Mouse (Mus musculus): ENCODE results near the gene Nicn1. TPM values are rescaled to one million over a fixed set of nuclear protein-coding genes. Genes with fewer than 3 reads are reported as not detected.

Nicn1 gene
- total and polyA plus RNA-seq, 3 experiments: 7.4 to 12.9 (median 9.7) TPM

DNA sequence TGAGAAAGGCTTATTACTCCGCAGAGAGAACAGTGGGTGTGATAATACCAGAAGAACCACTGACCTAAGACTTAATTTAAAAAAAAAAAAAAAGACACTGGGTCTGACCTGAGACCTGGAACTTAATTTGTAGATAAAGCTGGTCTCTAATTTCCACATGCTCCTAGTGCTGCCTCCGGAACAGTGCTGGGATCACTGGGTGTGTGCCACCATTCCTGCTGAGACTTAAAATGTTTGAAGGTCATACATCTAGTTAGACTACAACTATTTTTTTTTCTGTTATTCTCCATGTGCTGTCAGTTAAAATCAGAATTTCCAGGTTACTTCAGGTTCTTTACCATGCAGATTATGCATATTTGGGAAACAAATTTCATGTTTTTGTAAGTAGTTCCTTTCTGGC lies 17.9 kb downstream of the Nicn1 start:
- H3K9ac ChIP-seq (ENCODE audit: insufficient read depth, low read depth): peak overlapping the region; percentile 78
- peak overlapping the region; percentile 57 to 76 (median 71) for H3K4me3 ChIP-seq (replicated peaks in 1 of 3; ENCODE audit: low read depth in 2 of 3, low read length in 2 of 3, poor library complexity in 1 of 3)
- H3K4me1 ChIP-seq (ENCODE audit: control insufficient read depth in 1 of 2, insufficient read depth in 2 of 2): peaks cover 5 to 59% of the 10 kb centered on the region in 2 experiments; a peak in 3 of 4 replicates
- H3K27me3 ChIP-seq (replicated peaks): no peaks in the 10 kb centered on the region
- DNase-seq (ENCODE audit: extremely low read depth): no peak
- H3K27ac ChIP-seq (ENCODE audit: insufficient read depth, low read depth): no peak overlapping the region
- TF ChIP-seq MXI1 (IDR thresholded peaks at IDR 0.05; ENCODE audit: low read depth, low read length) (no peak), CTCF (conservative IDR thresholded peaks at IDR 0.05 in 1 of 2, IDR thresholded peaks at IDR 0.05 in 1 of 2; ENCODE audit: low read depth in 2 of 2, low read length in 2 of 2) (no peak), TCF12 (IDR thresholded peaks at IDR 0.05; ENCODE audit: low read depth, low read length) (no peak), ZMIZ1 (IDR thresholded peaks at IDR 0.05; ENCODE audit: low read depth, low read length) (no peak), MEF2A (IDR thresholded peaks at IDR 0.05; ENCODE audit: borderline replicate concordance, low read depth, low read length) (no peak), NELFE (IDR thresholded peaks at IDR 0.05; ENCODE audit: low read depth, low read length) (no peak), IRF4 (IDR thresholded peaks at IDR 0.05; ENCODE audit: low read depth, low read length) (no peak), RCOR1 (conservative IDR thresholded peaks at IDR 0.05; ENCODE audit: low read depth, low read length) (no peak), CHD1 (IDR thresholded peaks at IDR 0.05; ENCODE audit: low read depth, low read length) (no peak), ETS1 (conservative IDR thresholded peaks at IDR 0.05; ENCODE audit: low read depth, low read length) (no peak), E2F4 (IDR thresholded peaks at IDR 0.05; ENCODE audit: insufficient replicate concordance, low read depth, low read length) (no peak)
- H3K79me2 ChIP-seq (replicated peaks; ENCODE audit: control insufficient read depth, extremely low read depth, insufficient read depth, poor library complexity, severe bottlenecking): peaks cover 58% of the 10 kb centered on the region
- no peaks in the 10 kb centered on the region for H3K9me3 ChIP-seq (replicated peaks; ENCODE audit: low read length)
- H3K4me2 ChIP-seq (ENCODE audit: insufficient read depth, low read depth, poor library complexity, severe bottlenecking): peak overlapping the region; percentile 97
- dilution Hi-C loops (cut with MboI; ENCODE audit: extremely low pct_ligation_motif_present, extremely low pct_unique_long_range_greater_than_20kb, low sequenced_read_pairs): no loop called here
- H3K36me3 ChIP-seq (replicated peaks in 1 of 2; ENCODE audit: control insufficient read depth in 1 of 2, insufficient read depth in 1 of 2, low read length in 1 of 2): peaks cover 7 to 32% of the 10 kb centered on the region in 2 experiments
- in situ Hi-C loops (cut with MboI; ENCODE audit: low pct_ligation_motif_present, low pct_unique_long_range_greater_than_20kb, low sequenced_read_pairs): no loop called here

DNA sequence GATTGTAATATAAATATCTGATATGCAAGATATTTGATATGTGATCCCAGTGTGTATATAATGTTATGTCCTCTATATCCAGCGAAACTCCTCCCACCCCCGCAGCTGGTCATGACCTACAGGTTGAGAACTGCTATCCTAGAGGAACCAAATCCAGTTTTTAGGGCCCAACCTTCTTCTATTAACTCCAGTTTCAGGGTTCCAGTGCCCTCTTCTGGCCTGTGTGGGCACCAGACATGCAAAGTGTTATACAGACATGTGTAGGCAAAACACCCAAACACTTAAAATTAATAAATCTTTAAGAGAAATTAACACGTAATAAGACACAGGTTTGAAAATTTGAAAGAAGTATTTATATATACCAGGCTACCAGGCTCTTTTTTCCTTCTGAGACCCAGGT lies 27.3 kb downstream of the Nicn1 start:
- no peak for DNase-seq (ENCODE audit: extremely low read depth)
- in situ Hi-C loops (cut with MboI; ENCODE audit: low pct_ligation_motif_present, low pct_unique_long_range_greater_than_20kb, low sequenced_read_pairs): no loop called here
- H3K4me2 ChIP-seq (ENCODE audit: insufficient read depth, low read depth, poor library complexity, severe bottlenecking): no peak overlapping the region
- H3K27ac ChIP-seq (ENCODE audit: insufficient read depth, low read depth): no peak overlapping the region
- peaks cover 34 to 65% of the 10 kb centered on the region in 2 experiments for H3K36me3 ChIP-seq (replicated peaks in 1 of 2; ENCODE audit: control insufficient read depth in 1 of 2, insufficient read depth in 1 of 2, low read length in 1 of 2)
- H3K27me3 ChIP-seq (replicated peaks): no peaks in the 10 kb centered on the region
- no peak overlapping the region for H3K4me3 ChIP-seq (replicated peaks in 1 of 3; ENCODE audit: low read depth in 2 of 3, low read length in 2 of 3, poor library complexity in 1 of 3)
- H3K4me1 ChIP-seq (ENCODE audit: control insufficient read depth in 1 of 2, insufficient read depth in 2 of 2): 0 out of 4 replicates have a peak, but pooled peaks cover 0 to 3% of the 10 kb centered on the region in 2 experiments
- TF ChIP-seq POLR2AphosphoS2 (IDR thresholded peaks at IDR 0.05; ENCODE audit: low read depth, low read length) (no peak), RAD21 (IDR thresholded peaks at IDR 0.05; ENCODE audit: low read depth, low read length) (peak; percentile 27), CTCF (conservative IDR thresholded peaks at IDR 0.05 in 1 of 2, IDR thresholded peaks at IDR 0.05 in 1 of 2; ENCODE audit: low read depth in 2 of 2, low read length in 2 of 2) (peak in 1 of 2 experiments; percentile 49; a peak in 2 of 4 replicates)
- H3K79me2 ChIP-seq (replicated peaks; ENCODE audit: control insufficient read depth, extremely low read depth, insufficient read depth, poor library complexity, severe bottlenecking): peaks cover 89% of the 10 kb centered on the region
- dilution Hi-C loops (cut with MboI; ENCODE audit: extremely low pct_ligation_motif_present, extremely low pct_unique_long_range_greater_than_20kb, low sequenced_read_pairs): no loop called here
- no peaks in the 10 kb centered on the region for H3K9me3 ChIP-seq (replicated peaks; ENCODE audit: low read length)
- no peak overlapping the region for H3K9ac ChIP-seq (ENCODE audit: insufficient read depth, low read depth)

DNA sequence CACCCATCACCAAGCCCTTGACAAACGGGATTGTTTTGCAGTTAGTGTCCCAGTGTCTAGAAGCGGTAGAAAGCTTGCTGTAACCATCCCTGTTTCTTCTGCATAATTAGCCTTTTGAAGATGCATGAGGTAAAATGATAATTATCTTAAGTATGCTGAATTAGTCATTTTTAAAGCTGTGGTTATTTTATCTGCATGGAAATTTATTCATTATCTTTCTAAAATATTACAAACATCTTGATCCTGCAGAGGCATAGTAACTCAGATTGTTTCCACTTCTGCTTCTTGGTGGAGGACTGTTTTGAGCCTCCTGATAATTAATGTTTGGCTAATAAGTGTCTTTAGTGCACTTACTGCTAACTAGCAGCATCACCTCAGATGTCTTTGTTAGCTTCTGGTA lies 28.2 kb downstream of the Nicn1 start:
- no peaks in the 10 kb centered on the region for H3K27me3 ChIP-seq (replicated peaks)
- H3K27ac ChIP-seq (ENCODE audit: insufficient read depth, low read depth): no peak overlapping the region
- TF ChIP-seq E2F4 (IDR thresholded peaks at IDR 0.05; ENCODE audit: insufficient replicate concordance, low read depth, low read length): no peak
- no peak for DNase-seq (ENCODE audit: extremely low read depth)
- H3K9me3 ChIP-seq (replicated peaks; ENCODE audit: low read length): no peaks in the 10 kb centered on the region
- H3K79me2 ChIP-seq (replicated peaks; ENCODE audit: control insufficient read depth, extremely low read depth, insufficient read depth, poor library complexity, severe bottlenecking): peaks cover 90% of the 10 kb centered on the region
- H3K9ac ChIP-seq (ENCODE audit: insufficient read depth, low read depth): no peak overlapping the region
- H3K4me2 ChIP-seq (ENCODE audit: insufficient read depth, low read depth, poor library complexity, severe bottlenecking): no peak overlapping the region
- 0 out of 4 replicates have a peak, but pooled peaks cover 0 to 3% of the 10 kb centered on the region in 2 experiments for H3K4me1 ChIP-seq (ENCODE audit: control insufficient read depth in 1 of 2, insufficient read depth in 2 of 2)
- H3K4me3 ChIP-seq (replicated peaks in 1 of 3; ENCODE audit: low read depth in 2 of 3, low read length in 2 of 3, poor library complexity in 1 of 3): no peak overlapping the region
- peaks cover 34 to 68% of the 10 kb centered on the region in 2 experiments for H3K36me3 ChIP-seq (replicated peaks in 1 of 2; ENCODE audit: control insufficient read depth in 1 of 2, insufficient read depth in 1 of 2, low read length in 1 of 2)
- in situ Hi-C loops (cut with MboI; ENCODE audit: low pct_ligation_motif_present, low pct_unique_long_range_greater_than_20kb, low sequenced_read_pairs) (no loop called here), dilution Hi-C loops (cut with MboI; ENCODE audit: extremely low pct_ligation_motif_present, extremely low pct_unique_long_range_greater_than_20kb, low sequenced_read_pairs) (no loop called here)

Data from CH12.LX (cell line).